Mouse (Mus musculus): ENCODE measurements around the gene Aspscr1. TPM values are rescaled to one million over a fixed set of nuclear protein-coding genes. Genes with fewer than 3 reads are reported as not detected.

Aspscr1 gene
- polyA plus RNA-seq (2017; shearing (Covaris generic)), result 100 to 1,000 TPM in 1 of 2 experiments, 10 to 100 TPM in 1; 82.3 to 134 TPM

DNA sequence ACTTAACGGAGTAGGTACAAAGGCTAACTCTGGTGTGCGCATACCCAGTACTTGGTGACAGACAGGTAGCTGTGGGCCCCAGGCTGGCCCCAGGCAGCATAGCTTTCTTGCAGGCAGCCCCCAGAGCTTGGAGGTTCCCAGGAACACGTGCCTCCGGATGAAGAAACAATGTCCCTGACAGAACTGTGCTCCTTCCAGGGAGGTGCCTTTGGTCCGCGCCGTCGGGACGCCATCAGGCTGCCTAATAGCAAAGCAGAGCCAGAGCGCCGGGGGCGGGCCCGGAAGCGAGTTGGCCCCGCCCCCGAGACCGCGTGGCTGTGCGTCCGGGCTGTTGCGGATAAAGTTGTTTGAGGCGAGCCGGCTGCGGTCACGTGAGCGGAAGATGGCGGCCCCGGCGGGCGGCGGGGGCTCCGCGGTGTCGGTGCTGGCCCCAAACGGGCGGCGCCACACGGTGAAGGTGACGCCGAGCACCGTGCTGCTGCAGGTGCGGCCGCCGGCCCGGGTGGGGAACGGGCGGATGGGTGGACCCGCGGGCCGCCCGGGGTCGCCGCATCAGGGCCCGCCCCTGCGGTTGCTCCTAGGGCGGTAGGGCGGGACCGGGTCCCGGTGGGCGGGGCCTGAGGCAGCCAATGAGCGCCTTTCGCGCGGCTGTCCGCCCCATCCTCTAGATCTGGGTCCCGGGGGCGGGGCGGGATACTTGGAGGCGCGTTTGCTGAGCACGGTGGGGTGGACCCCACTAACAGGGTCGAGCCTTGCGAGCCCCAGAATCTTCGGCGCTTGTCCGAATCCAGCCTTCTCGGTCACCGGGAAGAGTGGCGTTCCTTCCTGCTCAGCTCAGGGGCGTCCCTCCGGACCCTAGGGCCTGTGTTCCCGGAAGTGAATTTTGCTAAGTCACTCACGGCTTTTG is at the start of gene Aspscr1:
Aspscr1 (plus strand) TSS at position 287 of the 907 bp plus-strand sequence.
- ATAC-seq, result peak; percentile 90

DNA sequence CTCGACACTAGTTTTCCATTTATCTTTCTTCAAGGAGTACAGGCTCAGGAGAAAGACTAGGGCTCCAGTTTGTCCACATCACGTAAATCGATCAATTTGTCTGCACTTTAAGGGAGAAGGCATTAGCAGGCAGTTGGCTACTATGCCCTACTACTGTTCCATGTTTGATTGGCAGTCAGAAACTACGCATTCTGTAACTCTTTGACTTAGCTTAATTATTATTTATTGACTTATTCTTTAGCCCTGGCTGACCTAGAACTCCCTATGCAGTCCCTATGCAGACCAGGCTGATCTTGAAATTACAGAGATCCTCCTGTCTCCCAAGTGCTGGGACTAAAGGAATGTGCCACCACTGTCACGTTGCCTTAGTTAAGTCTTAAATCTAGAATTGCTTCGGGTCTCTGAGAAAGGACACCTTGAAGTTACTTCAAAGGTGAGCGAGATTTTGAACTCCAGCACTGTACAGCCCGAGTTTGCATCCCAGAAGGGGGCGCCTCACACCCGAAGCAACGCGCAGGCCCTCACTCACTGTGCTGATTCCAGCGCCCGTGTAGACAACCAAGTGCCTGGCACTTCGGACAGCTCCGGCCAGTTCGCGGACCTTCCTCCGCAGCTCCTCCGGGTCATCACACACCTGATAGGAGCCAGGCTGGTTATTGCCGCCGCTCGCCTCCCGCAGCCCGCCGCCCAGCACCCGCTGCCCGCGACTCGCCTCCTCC is 48.7 kb upstream of the Aspscr1 start:
- ATAC-seq, result peak; percentile 46

- peak; percentile 69 for ATAC-seq
These were observed 48.1 kb upstream of the Aspscr1 start for GRCm38 (mm10) chr11:120624680-120625111.

DNA sequence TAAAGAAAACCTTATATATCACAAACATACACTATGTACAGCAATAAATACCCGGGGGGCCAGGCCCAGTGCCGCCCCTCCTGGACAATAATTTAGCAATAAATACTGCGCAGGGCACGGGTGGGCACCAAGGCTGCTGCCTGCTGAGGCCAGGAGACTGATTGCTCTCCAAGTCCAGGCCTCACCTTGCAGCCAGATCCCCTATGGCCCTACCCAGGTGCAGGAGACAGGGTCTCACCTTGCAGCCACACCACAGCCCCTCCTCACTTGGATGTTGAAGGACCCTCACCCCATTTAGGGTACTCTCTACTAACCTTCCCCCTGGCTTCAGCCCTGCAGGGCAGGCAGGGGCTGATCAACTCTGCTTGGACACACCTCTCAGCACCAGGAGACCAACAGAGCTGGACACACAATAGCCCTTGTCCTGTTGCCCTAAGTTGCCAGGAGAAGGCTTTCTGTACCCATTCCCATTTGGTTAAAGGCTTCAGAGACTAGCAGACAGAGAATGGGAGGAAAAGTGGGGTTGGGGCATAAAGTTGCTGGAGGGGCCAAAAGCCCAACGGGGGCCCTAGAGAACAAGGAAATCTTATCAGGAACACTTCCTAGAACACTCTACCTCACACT is 47.5 kb upstream of the Aspscr1 start, which contains the start of gene Sirt7:
Sirt7 (minus strand) TSS at position 89 of the 624 bp plus-strand sequence.
- ATAC-seq, result no peak

DNA sequence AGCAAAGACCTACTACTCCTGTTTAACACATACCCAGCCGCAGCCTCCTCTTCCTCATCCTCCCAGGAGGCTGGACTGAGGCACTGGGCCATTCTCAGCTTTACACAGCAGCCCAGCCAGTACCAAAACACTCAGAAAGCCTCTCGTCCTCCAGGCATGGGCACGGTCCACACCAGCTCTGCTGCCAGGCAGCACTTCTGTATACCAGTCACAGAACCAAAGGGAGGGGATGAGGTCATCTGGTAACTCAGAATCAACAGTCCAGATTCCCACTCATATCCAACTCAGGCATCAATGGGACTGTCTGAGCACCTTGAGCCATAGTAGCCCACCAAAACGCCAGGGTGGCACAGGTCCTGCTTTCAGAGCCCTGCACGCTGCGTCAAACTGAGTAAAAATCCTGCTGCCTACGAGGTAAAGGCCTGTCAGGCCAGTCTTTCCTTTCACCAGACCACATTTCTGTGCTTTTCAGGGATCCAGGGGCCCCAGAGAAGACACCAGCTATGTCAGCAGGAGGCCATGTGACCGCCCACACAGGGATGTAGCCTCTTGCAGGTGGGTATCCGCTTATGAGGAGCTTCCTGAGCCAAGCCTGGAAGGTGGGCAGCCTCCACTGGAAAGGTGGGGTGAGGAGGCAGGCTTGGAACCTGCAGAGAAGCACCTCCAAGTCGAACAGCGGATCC is 45.8 kb upstream of the Aspscr1 start:
- ATAC-seq, result no peak

GRCm38 (mm10) chr11:120627468-120628300 is 45.1 kb upstream of the Aspscr1 start:
- ATAC-seq, result peak; percentile 50

GRCm38 (mm10) chr11:120628601-120629340 is 44.0 kb upstream of the Aspscr1 start:
- no peak for ATAC-seq

DNA sequence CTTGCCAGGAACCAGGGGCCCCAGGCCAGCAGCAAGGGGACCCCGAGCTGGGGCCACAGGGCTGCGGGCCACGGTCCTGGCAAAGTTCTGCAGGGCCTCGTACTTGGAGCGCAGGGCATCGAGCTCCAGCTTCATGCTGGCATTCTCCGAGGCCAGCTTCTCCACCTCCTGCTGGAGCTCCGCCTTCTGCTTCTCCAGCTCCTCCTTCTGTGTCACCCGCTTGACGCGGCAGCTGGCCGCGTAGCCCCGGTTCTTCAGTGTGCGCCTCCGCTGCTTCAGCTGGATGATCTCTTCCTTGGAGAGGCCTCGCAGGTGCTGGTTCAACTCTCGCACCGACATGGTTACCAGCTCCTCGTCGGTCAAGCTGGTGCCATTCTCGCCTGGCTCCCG is 43.4 kb upstream of the Aspscr1 start:
- peak; percentile 16 for ATAC-seq

DNA sequence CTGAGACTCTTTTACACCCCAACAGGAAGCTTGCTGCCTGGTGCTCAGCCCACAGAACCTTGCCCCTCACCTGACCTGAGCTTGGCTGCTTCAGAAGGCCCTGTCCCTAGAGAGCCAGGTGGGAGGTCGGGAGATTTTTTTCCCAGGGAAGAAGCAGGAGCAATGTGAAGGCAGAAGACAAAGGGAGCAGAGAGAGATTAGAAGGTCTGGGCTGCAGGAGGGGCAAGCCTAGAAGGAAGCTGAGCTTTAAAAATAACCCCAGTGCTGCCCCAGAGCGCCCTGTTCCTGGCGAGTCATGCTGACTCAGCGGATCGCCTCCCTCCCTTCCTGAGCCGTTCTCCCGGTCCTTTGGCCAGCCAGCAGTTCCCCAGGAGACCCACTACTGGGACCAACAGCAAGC is 42.9 kb upstream of the Aspscr1 start:
- ATAC-seq, result no peak

- no peak for ATAC-seq
These were observed 42.3 kb upstream of the Aspscr1 start for GRCm38 (mm10) chr11:120630401-120630871.

DNA sequence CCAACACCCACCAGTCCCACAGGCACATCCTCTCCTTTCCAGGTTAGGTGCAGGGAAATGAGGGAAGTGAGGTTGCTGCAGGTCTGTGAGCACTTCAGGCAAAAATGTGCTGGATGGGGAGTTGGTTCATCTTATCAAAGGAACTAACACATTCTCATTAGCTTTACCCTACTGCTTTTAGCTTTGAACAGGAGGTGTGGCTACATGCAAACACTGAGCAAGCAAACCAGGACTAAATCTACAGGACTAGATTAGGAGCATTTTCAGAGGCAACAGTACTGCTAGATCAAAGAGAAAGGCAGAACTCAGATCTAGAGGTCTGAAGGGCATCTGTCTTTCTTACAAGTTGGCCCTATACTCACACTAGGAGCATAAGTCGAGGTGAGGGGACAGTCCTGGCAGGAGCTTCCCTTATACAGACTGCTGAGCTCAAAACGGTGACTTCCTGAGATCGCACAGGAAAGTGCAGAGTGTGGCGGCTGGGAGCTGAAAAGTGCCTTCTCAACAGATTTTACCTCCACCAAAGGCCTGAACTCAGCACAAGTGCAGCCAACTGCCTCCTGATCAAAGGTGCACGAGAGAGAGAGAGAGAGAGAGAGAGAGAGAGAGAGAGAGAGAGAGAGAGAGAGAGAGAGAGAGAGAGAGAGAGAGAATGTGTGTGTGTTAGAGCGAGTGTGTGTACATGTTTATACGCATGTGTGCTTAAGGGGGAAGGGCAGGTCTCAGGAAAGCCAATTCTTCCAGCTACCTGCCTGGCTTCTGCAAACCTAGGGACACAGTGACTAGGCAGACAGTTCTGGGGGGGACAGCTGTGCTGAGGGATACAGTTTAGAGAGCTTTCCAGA is 41.7 kb upstream of the Aspscr1 start:
- peak; percentile 35 for ATAC-seq

DNA sequence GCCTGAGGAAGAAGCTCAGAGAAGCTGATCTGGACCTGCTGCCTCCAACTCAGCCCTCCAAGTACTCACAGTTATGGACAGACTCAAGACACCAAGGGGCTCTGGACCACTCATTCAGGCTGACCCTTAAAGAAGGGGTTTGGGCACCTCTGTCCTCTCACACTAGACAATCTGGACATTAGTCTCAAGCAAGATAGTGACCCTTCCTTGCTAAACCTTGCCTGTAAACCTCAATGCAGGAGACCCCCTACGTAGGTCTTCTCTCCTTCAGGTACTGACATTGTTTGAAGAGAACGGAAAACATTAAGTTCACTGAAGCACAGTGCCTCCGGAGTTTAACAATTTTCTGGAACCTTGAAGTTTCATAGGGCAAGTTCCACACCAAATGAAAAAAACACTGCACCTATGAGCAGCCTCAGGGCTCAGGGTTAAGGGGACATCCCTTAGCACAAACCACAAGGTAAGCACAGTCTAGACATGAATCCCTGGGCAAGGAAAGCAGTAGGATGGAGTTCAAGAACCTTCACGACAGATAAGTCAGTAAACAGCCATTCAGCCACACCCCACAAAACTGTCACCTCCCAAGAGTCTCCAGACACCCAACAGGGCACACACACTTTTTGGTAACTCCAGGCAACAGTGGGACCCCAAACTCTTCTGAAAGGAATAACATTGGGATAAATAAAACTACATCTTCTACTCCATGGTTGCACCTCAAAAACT is 40.9 kb upstream of the Aspscr1 start:
- no peak for ATAC-seq

GRCm38 (mm10) chr11:120632559-120633519 is 39.9 kb upstream of the Aspscr1 start:
- ATAC-seq, result peak; percentile 23

DNA sequence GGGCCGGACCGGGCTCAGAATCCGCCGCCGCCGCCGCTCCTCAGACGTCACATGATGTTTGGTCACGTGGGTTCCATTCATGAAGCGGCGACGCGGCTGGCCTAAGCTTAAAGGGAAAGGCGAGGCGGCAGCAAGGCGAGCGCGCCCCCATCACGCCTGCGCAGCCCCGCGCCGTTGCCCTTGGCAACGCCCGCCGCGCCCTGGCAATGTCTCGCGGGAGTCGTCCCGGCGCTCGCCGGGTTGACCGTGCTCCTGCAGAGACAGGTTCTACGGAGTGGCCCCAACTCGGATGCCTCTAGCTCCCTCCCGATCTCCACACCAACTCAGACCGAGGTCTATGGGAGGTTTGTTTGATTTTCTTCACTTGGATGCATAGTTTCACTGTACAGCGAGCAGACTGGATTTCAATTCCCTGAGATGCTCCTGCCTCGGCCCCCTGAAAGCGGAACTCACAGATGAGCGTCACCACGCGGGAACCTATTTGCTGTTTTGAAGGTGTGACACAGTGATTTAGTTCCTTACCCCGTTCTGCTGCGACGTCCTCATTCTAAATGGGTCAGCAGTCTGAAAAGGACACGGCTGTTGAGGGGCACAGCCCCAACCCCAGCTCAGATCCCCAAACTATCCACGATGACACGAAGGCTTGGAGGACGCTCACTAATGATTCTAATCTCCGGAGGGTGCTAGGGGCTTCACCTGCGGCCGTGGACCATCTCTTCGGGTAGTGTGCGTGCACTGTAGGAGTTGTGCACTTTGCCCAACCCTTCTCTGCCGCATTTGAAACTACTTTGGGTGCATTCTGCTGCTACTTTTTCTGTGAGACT is 39.0 kb upstream of the Aspscr1 start, which contains the start of gene Mafg:
Mafg (minus strand) TSS at position 81 of the 824 bp plus-strand sequence.
- ATAC-seq, result peak; percentile 67

DNA sequence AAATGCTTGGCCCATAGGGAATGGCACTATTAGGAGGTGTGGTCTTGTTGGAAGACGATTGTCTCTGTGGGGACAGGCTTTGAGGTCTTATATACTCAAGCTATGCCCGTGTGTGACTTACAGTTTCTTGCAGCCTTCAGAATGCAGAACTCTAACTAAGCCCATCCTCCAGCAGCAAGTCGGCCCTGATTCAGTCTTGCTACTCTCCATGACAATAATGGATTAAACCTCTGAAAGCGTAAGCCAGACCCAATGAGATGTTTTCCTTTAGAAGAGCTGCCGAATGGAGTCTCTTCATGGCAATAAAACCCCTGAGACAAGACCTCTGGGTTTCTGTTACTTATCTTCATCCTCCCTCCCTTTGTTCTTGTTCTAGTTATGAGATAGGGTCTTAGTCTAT is 38.0 kb upstream of the Aspscr1 start:
- no peak for ATAC-seq

- no peak for ATAC-seq
These were observed 31.5 kb upstream of the Aspscr1 start for GRCm38 (mm10) chr11:120641255-120641654.

GRCm38 (mm10) chr11:120641869-120642268 is 30.9 kb upstream of the Aspscr1 start:
- ATAC-seq, result no peak

Measured in CD4-positive, CD25-positive, alpha-beta regulatory T cell, adult 4 months (primary cell).